In genomic region chr7:143142680-143143079, GRCm38 (mm10) we compare ENCODE assay signal across 30 mouse cellular contexts. TPM values are rescaled to one million over a fixed set of nuclear protein-coding genes. Genes with fewer than 3 reads are reported as not detected.
"Had no signal": no experiment of that assay in that cellular context is flagged by ENCODE, and none has a peak within 500 bp of the region (broad histone marks: within the 10 kb centered on the region; RNA-seq: fewer than 3 reads in every experiment).

No protein-coding gene starts in this region.

- H3K36me3 ChIP-seq: heart, embryonic 12.5 days; hindbrain, embryonic 13.5 days; hindbrain, embryonic 15.5 days; kidney, embryonic 15.5 days; limb, embryonic 13.5 days; limb, embryonic 15.5 days; liver, embryonic 12.5 days had no signal

- ATAC-seq: forebrain, postnatal 0 days; hindbrain, postnatal 0 days; liver, embryonic 12.5 days had no signal

- H3K27ac ChIP-seq: heart, adult 2 months; hindbrain, embryonic 13.5 days; hindbrain, embryonic 15.5 days; hindbrain, postnatal 0 days; kidney, embryonic 15.5 days; kidney, postnatal 0 days; limb, embryonic 13.5 days; limb, embryonic 15.5 days; liver, embryonic 12.5 days had no signal

- H3K9ac ChIP-seq: forebrain, postnatal 0 days; heart, embryonic 12.5 days; hindbrain, embryonic 13.5 days; hindbrain, embryonic 15.5 days; kidney, embryonic 15.5 days; limb, embryonic 13.5 days; limb, embryonic 15.5 days; liver, embryonic 12.5 days had no signal

- DNase-seq: forebrain, postnatal 0 days; gastrocnemius, postnatal 14 days; gastrocnemius, postnatal 36 days; heart, adult 11 months; heart, adult 2 months; heart, postnatal 10 days; heart, postnatal 36 days; kidney, adult 11 months; kidney, adult 2 months; kidney, adult 9 months; kidney, postnatal 14 days; kidney, postnatal 36 days; layer of hippocampus, adult 9-11 months; layer of hippocampus, postnatal 36 days; left cerebral cortex, postnatal 4 days had no signal

- H3K4me2 ChIP-seq: heart, embryonic 12.5 days; hindbrain, embryonic 13.5 days; hindbrain, embryonic 15.5 days; kidney, embryonic 15.5 days; limb, embryonic 13.5 days; limb, embryonic 15.5 days; liver, embryonic 12.5 days had no signal

- H3K9me3 ChIP-seq: heart, embryonic 12.5 days; hindbrain, embryonic 13.5 days; hindbrain, embryonic 15.5 days; kidney, embryonic 15.5 days; limb, embryonic 13.5 days; limb, embryonic 15.5 days; liver, embryonic 12.5 days had no signal

- H3K4me1 ChIP-seq: hindbrain, embryonic 13.5 days; hindbrain, embryonic 15.5 days had no signal

- H3K27me3 ChIP-seq: heart, embryonic 12.5 days; hindbrain, embryonic 15.5 days; kidney, embryonic 15.5 days; limb, embryonic 13.5 days; limb, embryonic 15.5 days had no signal

- H3K4me3 ChIP-seq: heart, adult 2 months; heart, embryonic 12.5 days; hindbrain, embryonic 13.5 days; hindbrain, embryonic 15.5 days; kidney, embryonic 15.5 days; limb, embryonic 13.5 days; limb, embryonic 15.5 days; liver, embryonic 12.5 days had no signal

RNA-seq across cellular contexts. Expression of gene Kcnq1, which starts 36.5 kb away (rescaled TPM):
- total RNA-seq: hematopoietic stem cell, adult 5-6 weeks had no signal

RNA-seq across cellular contexts. Expression of gene Trpm5, which starts 48.2 kb away (rescaled TPM):
- total RNA-seq: gastrocnemius, adult 18-20 months; gastrocnemius, adult 8-10 months; gastrocnemius, postnatal 36 days; heart, adult 2 months; heart, postnatal 36 days; layer of hippocampus, postnatal 36 days; left cerebral cortex, adult 18-20 months; left cerebral cortex, adult 8-10 months; left cerebral cortex, postnatal 25 days had no signal
